Mouse (Mus musculus): ENCODE data around the gene Pdgfb.

Pdgfb gene

GRCm38 (mm10) chr15:80034366-80034765, 19.6 kb upstream of the Pdgfb start:
- no peak for DNase-seq (ENCODE audit: low spot score)

- DNase-seq (ENCODE audit: low spot score), result no peak
Observed at GRCm38 (mm10) chr15:80031133-80031532, 16.4 kb upstream of the Pdgfb start.

GRCm38 (mm10) chr15:80030399-80030798, 15.6 kb upstream of the Pdgfb start:
- DNase-seq (ENCODE audit: low spot score), result no peak

- no peak for DNase-seq (ENCODE audit: low spot score)
Observed at GRCm38 (mm10) chr15:80028862-80029261, 14.1 kb upstream of the Pdgfb start.

- DNase-seq (ENCODE audit: low spot score), result no peak
Observed at GRCm38 (mm10) chr15:80026689-80027353, 12.0 kb upstream of the Pdgfb start.

GRCm38 (mm10) chr15:80026061-80026460, 11.3 kb upstream of the Pdgfb start:
- DNase-seq (ENCODE audit: low spot score), result no peak

GRCm38 (mm10) chr15:80025615-80026014, 10.8 kb upstream of the Pdgfb start:
- no peak for DNase-seq (ENCODE audit: low spot score)

GRCm38 (mm10) chr15:80024331-80025313, 9.8 kb upstream of the Pdgfb start:
- no peak for DNase-seq (ENCODE audit: low spot score)

- DNase-seq (ENCODE audit: low spot score), result no peak
Observed at GRCm38 (mm10) chr15:80020516-80020915, 5.7 kb upstream of the Pdgfb start.

GRCm38 (mm10) chr15:80019625-80020024, 4.8 kb upstream of the Pdgfb start:
- DNase-seq (ENCODE audit: low spot score), result no peak

GRCm38 (mm10) chr15:80019220-80019619, 4.4 kb upstream of the Pdgfb start:
- no peak for DNase-seq (ENCODE audit: low spot score)

- DNase-seq (ENCODE audit: low spot score), result no peak
Observed at GRCm38 (mm10) chr15:80016563-80017301, 2.0 kb upstream of the Pdgfb start.

GRCm38 (mm10) chr15:80015211-80015952, 605 bp upstream of the Pdgfb start:
- no peak for DNase-seq (ENCODE audit: low spot score)

GRCm38 (mm10) chr15:80014031-80014320, 801 bp downstream of the Pdgfb start:
- no peak for DNase-seq (ENCODE audit: low spot score)

- no peak for DNase-seq (ENCODE audit: low spot score)
Observed at GRCm38 (mm10) chr15:80013256-80014030, 1.3 kb downstream of the Pdgfb start.

GRCm38 (mm10) chr15:80012527-80013201, 2.1 kb downstream of the Pdgfb start:
- DNase-seq (ENCODE audit: low spot score), result peak; percentile 64

- peak; percentile 64 for DNase-seq (ENCODE audit: low spot score)
Observed at GRCm38 (mm10) chr15:80011778-80012526, 2.8 kb downstream of the Pdgfb start.

- DNase-seq (ENCODE audit: low spot score), result no peak
Observed at GRCm38 (mm10) chr15:80011194-80011593, 3.6 kb downstream of the Pdgfb start.

- no peak for DNase-seq (ENCODE audit: low spot score)
Observed at GRCm38 (mm10) chr15:80010182-80010558, 4.6 kb downstream of the Pdgfb start.
